Mouse (Mus musculus): Measurements from ENCODE around the gene Dscaml1.

Gene Dscaml1

GRCm38 (mm10) chr9:45620049-45620448 lies 193.6 kb downstream of the Dscaml1 start:
- DNase-seq (ENCODE audit: low read depth in 2 of 2, low spot score in 2 of 2): no peak

- DNase-seq (ENCODE audit: low read depth in 2 of 2, low spot score in 2 of 2): no peak
Observed at GRCm38 (mm10) chr9:45620920-45621319, 194.5 kb downstream of the Dscaml1 start.

- no peak for DNase-seq (ENCODE audit: low read depth in 2 of 2, low spot score in 2 of 2)
Observed at GRCm38 (mm10) chr9:45625889-45626446, 199.5 kb downstream of the Dscaml1 start.

- DNase-seq (ENCODE audit: low read depth in 2 of 2, low spot score in 2 of 2): no peak
Observed at GRCm38 (mm10) chr9:45632520-45632919, 206.1 kb downstream of the Dscaml1 start.

GRCm38 (mm10) chr9:45633036-45633435 lies 206.6 kb downstream of the Dscaml1 start:
- DNase-seq (ENCODE audit: low read depth in 2 of 2, low spot score in 2 of 2): no peak

GRCm38 (mm10) chr9:45634978-45635377 lies 208.6 kb downstream of the Dscaml1 start:
- no peak for DNase-seq (ENCODE audit: low read depth in 2 of 2, low spot score in 2 of 2)

- no peak for DNase-seq (ENCODE audit: low read depth in 2 of 2, low spot score in 2 of 2)
Observed at GRCm38 (mm10) chr9:45637346-45637745, 210.9 kb downstream of the Dscaml1 start.

- DNase-seq (ENCODE audit: low read depth in 2 of 2, low spot score in 2 of 2): no peak
Observed at GRCm38 (mm10) chr9:45638184-45638917, 211.9 kb downstream of the Dscaml1 start.

GRCm38 (mm10) chr9:45644833-45645388 lies 218.5 kb downstream of the Dscaml1 start:
- no peak for DNase-seq (ENCODE audit: low read depth in 2 of 2, low spot score in 2 of 2)

- DNase-seq (ENCODE audit: low read depth in 2 of 2, low spot score in 2 of 2): no peak
Observed at GRCm38 (mm10) chr9:45645526-45645925, 219.1 kb downstream of the Dscaml1 start.

- DNase-seq (ENCODE audit: low read depth in 2 of 2, low spot score in 2 of 2): no peak
Observed at GRCm38 (mm10) chr9:45651078-45651809, 224.8 kb downstream of the Dscaml1 start.

- no peak for DNase-seq (ENCODE audit: low read depth in 2 of 2, low spot score in 2 of 2)
Observed at GRCm38 (mm10) chr9:45651810-45652177, 225.4 kb downstream of the Dscaml1 start.

- DNase-seq (ENCODE audit: low read depth in 2 of 2, low spot score in 2 of 2): no peak
Observed at GRCm38 (mm10) chr9:45657172-45658062, 231.0 kb downstream of the Dscaml1 start.

GRCm38 (mm10) chr9:45660191-45660590 lies 233.8 kb downstream of the Dscaml1 start:
- DNase-seq (ENCODE audit: low read depth in 2 of 2, low spot score in 2 of 2): no peak

GRCm38 (mm10) chr9:45662471-45662870 lies 236.0 kb downstream of the Dscaml1 start:
- DNase-seq (ENCODE audit: low read depth in 2 of 2, low spot score in 2 of 2): no peak

- DNase-seq (ENCODE audit: low read depth in 2 of 2, low spot score in 2 of 2): no peak
Observed at GRCm38 (mm10) chr9:45663386-45664315, 237.2 kb downstream of the Dscaml1 start.

- no peak for DNase-seq (ENCODE audit: low read depth in 2 of 2, low spot score in 2 of 2)
Observed at GRCm38 (mm10) chr9:45664326-45664725, 237.9 kb downstream of the Dscaml1 start.

- DNase-seq (ENCODE audit: low read depth in 2 of 2, low spot score in 2 of 2): no peak
Observed at GRCm38 (mm10) chr9:45664871-45665394, 238.5 kb downstream of the Dscaml1 start.

GRCm38 (mm10) chr9:45675931-45676330 lies 249.5 kb downstream of the Dscaml1 start:
- DNase-seq (ENCODE audit: low read depth in 2 of 2, low spot score in 2 of 2): no peak

- no peak for DNase-seq (ENCODE audit: low read depth in 2 of 2, low spot score in 2 of 2)
Observed at GRCm38 (mm10) chr9:45676578-45676977, 250.2 kb downstream of the Dscaml1 start.

All from CD8-positive naive resting alpha-beta T cell, adult 2 months (primary cell).